Mouse (Mus musculus): ENCODE results near the gene Odf3l1. TPM values are rescaled to one million over a fixed set of nuclear protein-coding genes. Genes with fewer than 3 reads are reported as not detected.

Gene Odf3l1
- not detected in 2 replicates for total RNA-seq (2012; rRNA removed)
- polyA plus RNA-seq (2012; ENCODE audit: insufficient read depth in 1 of 2, insufficient read length in 2 of 2, low read depth in 1 of 2, low replicate concordance in 2 of 2, missing spikeins in 1 of 2) = not detected

- H3K27me3 ChIP-seq (ENCODE audit: control insufficient read depth in 1 of 2, insufficient read depth in 2 of 2, low read length in 2 of 2) = peaks cover 9 to 19% of the 10 kb centered on the region in 2 experiments
- DNase-seq (ENCODE audit: low read depth, low spot score) = no peak
- H3K4me3 ChIP-seq (ENCODE audit: control insufficient read depth in 1 of 2, insufficient read depth in 1 of 2, low read depth in 2 of 2, low read length in 2 of 2) = no peak within 1 kb of the TSS
- H3K9ac ChIP-seq (ENCODE audit: control insufficient read depth, low read depth, low read length, poor library complexity, severe bottlenecking) = no peak within 1 kb of the TSS
- no peaks in the 10 kb centered on the region for H3K4me1 ChIP-seq (ENCODE audit: control insufficient read depth in 1 of 2, insufficient read depth in 2 of 2, low read length in 2 of 2)
- no peaks in the 10 kb centered on the region for H3K36me3 ChIP-seq (ENCODE audit: control insufficient read depth in 1 of 2, insufficient read depth in 2 of 2, low read length in 2 of 2)
- H3K79me2 ChIP-seq (ENCODE audit: control insufficient read depth, insufficient read depth, low read length, poor library complexity) = no peaks in the 10 kb centered on the region
- H3K27ac ChIP-seq (ENCODE audit: control insufficient read depth, low read depth, low read length) = no peak within 1 kb of the TSS
- no peak for TF ChIP-seq ZC3H11A (IDR thresholded peaks at IDR 0.05; ENCODE audit: low read depth, low read length)
- TF ChIP-seq UBTF (IDR thresholded peaks at IDR 0.05; ENCODE audit: borderline replicate concordance, insufficient read depth, low read depth, low read length) = no peak
- no peak for TF ChIP-seq TAL1 (IDR thresholded peaks at IDR 0.05; ENCODE audit: low read length)
- no peak for TF ChIP-seq HCFC1 (IDR thresholded peaks at IDR 0.05; ENCODE audit: low read depth, low read length)
- TF ChIP-seq MAFK (IDR thresholded peaks at IDR 0.05; ENCODE audit: borderline replicate concordance, low read depth, low read length) = no peak
- TF ChIP-seq TBP (IDR thresholded peaks at IDR 0.05; ENCODE audit: low read depth, low read length) = no peak
- TF ChIP-seq TCF12 (IDR thresholded peaks at IDR 0.05; ENCODE audit: low read depth, low read length) = no peak
- TF ChIP-seq USF1 (IDR thresholded peaks at IDR 0.05; ENCODE audit: low read depth, low read length) = no peak
- TF ChIP-seq POLR2AphosphoS2 (IDR thresholded peaks at IDR 0.05; ENCODE audit: low read length) = no peak
- TF ChIP-seq ZNF384 (IDR thresholded peaks at IDR 0.05; ENCODE audit: low read depth, low read length) = no peak
- no peak for TF ChIP-seq CHD2 (IDR thresholded peaks at IDR 0.05; ENCODE audit: low read length)
- no peak for TF ChIP-seq GATA1 (IDR thresholded peaks at IDR 0.05; ENCODE audit: low read depth, low read length)
- TF ChIP-seq NELFE (IDR thresholded peaks at IDR 0.05; ENCODE audit: low read depth, low read length) = no peak
- no peak for TF ChIP-seq MYB (IDR thresholded peaks at IDR 0.05; ENCODE audit: low read depth, low read length)
- TF ChIP-seq ETS1 (IDR thresholded peaks at IDR 0.05; ENCODE audit: low read depth, low read length) = no peak
- no peaks in the 10 kb centered on the region for H3K9me3 ChIP-seq (replicated peaks; ENCODE audit: insufficient read depth, low read length)
Observed at GRCm38 (mm10) chr9:56864216-56864729, at the start of gene Odf3l1. Gene Odf3l1 (minus strand): TSS chr9:56864679.

GRCm38 (mm10) chr9:56913991-56914390 is 49.5 kb upstream of the Odf3l1 start:
- no peak overlapping the region for H3K9ac ChIP-seq (ENCODE audit: control insufficient read depth, low read depth, low read length, poor library complexity, severe bottlenecking)
- no peaks in the 10 kb centered on the region for H3K27me3 ChIP-seq (ENCODE audit: control insufficient read depth in 1 of 2, insufficient read depth in 2 of 2, low read length in 2 of 2)
- H3K36me3 ChIP-seq (ENCODE audit: control insufficient read depth in 1 of 2, insufficient read depth in 2 of 2, low read length in 2 of 2) = no peaks in the 10 kb centered on the region
- no peak for DNase-seq (ENCODE audit: low read depth, low spot score)
- TF ChIP-seq POLR2AphosphoS2 (IDR thresholded peaks at IDR 0.05; ENCODE audit: low read length) (no peak), ETS1 (IDR thresholded peaks at IDR 0.05; ENCODE audit: low read depth, low read length) (no peak), MYB (IDR thresholded peaks at IDR 0.05; ENCODE audit: low read depth, low read length) (no peak), SMC3 (IDR thresholded peaks at IDR 0.05; ENCODE audit: low read depth, low read length) (no peak), ELF1 (IDR thresholded peaks at IDR 0.05; ENCODE audit: low read depth, low read length) (no peak), USF2 (IDR thresholded peaks at IDR 0.05; ENCODE audit: borderline replicate concordance in 1 of 2, insufficient read depth in 1 of 2, low read depth in 1 of 2, low read length in 2 of 2) (no peak), ZC3H11A (IDR thresholded peaks at IDR 0.05; ENCODE audit: low read depth, low read length) (no peak), MXI1 (IDR thresholded peaks at IDR 0.05; ENCODE audit: low read depth, low read length) (no peak), TAL1 (IDR thresholded peaks at IDR 0.05; ENCODE audit: low read length) (no peak), GATA1 (IDR thresholded peaks at IDR 0.05; ENCODE audit: low read depth, low read length) (no peak), ZMIZ1 (IDR thresholded peaks at IDR 0.05; ENCODE audit: low read depth, low read length) (no peak), CHD1 (IDR thresholded peaks at IDR 0.05; ENCODE audit: low read depth, low read length) (no peak), MEF2A (IDR thresholded peaks at IDR 0.05; ENCODE audit: extremely low read depth, insufficient replicate concordance, low read depth, low read length, poor library complexity, severe bottlenecking) (no peak), KAT2A (conservative IDR thresholded peaks at IDR 0.05; ENCODE audit: low read depth, low read length) (no peak), POLR2AphosphoS5 (IDR thresholded peaks at IDR 0.05; ENCODE audit: borderline replicate concordance, low read depth, low read length) (no peak)
- no peaks in the 10 kb centered on the region for H3K9me3 ChIP-seq (replicated peaks; ENCODE audit: insufficient read depth, low read length)
- no peak overlapping the region for H3K27ac ChIP-seq (ENCODE audit: control insufficient read depth, low read depth, low read length)
- H3K4me1 ChIP-seq (ENCODE audit: control insufficient read depth in 1 of 2, insufficient read depth in 2 of 2, low read length in 2 of 2) = peaks cover under 1 to 5% of the 10 kb centered on the region in 2 experiments; a peak in 2 of 4 replicates
- no peak overlapping the region for H3K4me3 ChIP-seq (ENCODE audit: control insufficient read depth in 1 of 2, insufficient read depth in 1 of 2, low read depth in 2 of 2, low read length in 2 of 2)
- H3K79me2 ChIP-seq (ENCODE audit: control insufficient read depth, insufficient read depth, low read length, poor library complexity) = no peaks in the 10 kb centered on the region
